In genomic region chr9:102511423-102511822, GRCm38 (mm10) we compare ENCODE assay signal across 9 mouse cellular contexts. TPM values are rescaled to one million over a fixed set of nuclear protein-coding genes. Genes with fewer than 3 reads are reported as not detected.
DNase-seq lines count a peak whose midpoint lies in the region; ATAC-seq and TF ChIP-seq lines count a peak whose summit lies in the region.
"Had no signal": no experiment of that assay in that cellular context is flagged by ENCODE, and none has a peak within 500 bp of the region (broad histone marks: within the 10 kb centered on the region; RNA-seq: fewer than 3 reads in every experiment).

No protein-coding gene starts in this region.

- 0 out of 2 replicates have a peak, but pooled peaks have one; percentile 27 for ATAC-seq in hindbrain, embryonic 15.5 days (ENCODE audit: low FRiP score, low read depth)
- no peak for ATAC-seq in hindbrain, embryonic 12.5 days (ENCODE audit: low FRiP score)
- peak; percentile 79 for ATAC-seq in embryonic facial prominence, embryonic 11.5 days (replicated peaks; ENCODE audit: insufficient number of reproducible peaks, low FRiP score, low TSS enrichment, low read depth)
- peak; percentile 99 for ATAC-seq in heart, postnatal 0 days (ENCODE audit: insufficient read depth, low read depth)

- no peak overlapping the region for H3K9ac ChIP-seq in hindbrain, embryonic 15.5 days
- H3K9ac ChIP-seq in hindbrain, embryonic 12.5 days = no peak overlapping the region
- no peak overlapping the region for H3K9ac ChIP-seq in embryonic facial prominence, embryonic 11.5 days (replicated peaks; ENCODE audit: low read length)
- no peak overlapping the region for H3K9ac ChIP-seq in heart, postnatal 0 days (replicated peaks; ENCODE audit: low read depth, low read length)

- H3K27ac ChIP-seq in hindbrain, embryonic 15.5 days (replicated peaks) = no peak overlapping the region
- no peak overlapping the region for H3K27ac ChIP-seq in hindbrain, embryonic 12.5 days
- H3K27ac ChIP-seq in embryonic facial prominence, embryonic 11.5 days (replicated peaks; ENCODE audit: low read depth, low read length) = no peak overlapping the region
- H3K27ac ChIP-seq in heart, postnatal 0 days (ENCODE audit: low read depth) = peak overlapping the region; percentile 67

- H3K4me1 ChIP-seq in hindbrain, embryonic 15.5 days (replicated peaks) = peaks cover 2% of the 10 kb centered on the region; the same call in 1 of the 2 replicates
- peaks cover under 1% of the 10 kb centered on the region; the same call in 1 of the 2 replicates for H3K4me1 ChIP-seq in hindbrain, embryonic 12.5 days
- no peaks in the 10 kb centered on the region for H3K4me1 ChIP-seq in embryonic facial prominence, embryonic 11.5 days (ENCODE audit: control insufficient read depth, insufficient read depth, low read length)
- peaks cover 7% of the 10 kb centered on the region for H3K4me1 ChIP-seq in heart, postnatal 0 days (ENCODE audit: control insufficient read depth, insufficient read depth)

- DNase-seq in ZHBTc4 (ENCODE audit: low read depth, low spot score) = peak; percentile 35
- DNase-seq in embryonic facial prominence, embryonic 11.5 days (ENCODE audit: low spot score) = peak; percentile 44
- peak; percentile 89 for DNase-seq in heart, postnatal 0 days (ENCODE audit: low spot score)
- no peak for DNase-seq in urinary bladder, postnatal 14 days (ENCODE audit: low spot score)
- no peak for DNase-seq in spleen, adult 12 weeks (ENCODE audit: low spot score)
- no peak for DNase-seq in right cerebral cortex, postnatal 36 days (ENCODE audit: low spot score in 2 of 2)

- H3K9me3 ChIP-seq in hindbrain, embryonic 15.5 days = no peaks in the 10 kb centered on the region
- H3K9me3 ChIP-seq in hindbrain, embryonic 12.5 days (replicated peaks) = no peaks in the 10 kb centered on the region
- H3K9me3 ChIP-seq in embryonic facial prominence, embryonic 11.5 days (replicated peaks; ENCODE audit: control insufficient read depth, low read length) = no peaks in the 10 kb centered on the region
- no peaks in the 10 kb centered on the region for H3K9me3 ChIP-seq in heart, postnatal 0 days (replicated peaks; ENCODE audit: control insufficient read depth, low read length)

- peaks cover 11% of the 10 kb centered on the region; the same call in 1 of the 2 replicates for H3K27me3 ChIP-seq in hindbrain, embryonic 15.5 days
- H3K27me3 ChIP-seq in hindbrain, embryonic 12.5 days = peaks cover 21% of the 10 kb centered on the region
- H3K27me3 ChIP-seq in embryonic facial prominence, embryonic 11.5 days (ENCODE audit: control insufficient read depth, insufficient read depth, low read length) = peaks cover 10% of the 10 kb centered on the region
- H3K27me3 ChIP-seq in heart, postnatal 0 days (ENCODE audit: control insufficient read depth, insufficient read depth, low read length) = peaks cover 6% of the 10 kb centered on the region

- no peak for TF ChIP-seq CTCF in heart, postnatal 0 days (IDR thresholded peaks at IDR 0.05; ENCODE audit: low read depth)

- no peak overlapping the region for H3K4me3 ChIP-seq in hindbrain, embryonic 15.5 days
- no peak overlapping the region for H3K4me3 ChIP-seq in hindbrain, embryonic 12.5 days
- no peak overlapping the region for H3K4me3 ChIP-seq in embryonic facial prominence, embryonic 11.5 days (ENCODE audit: low read depth, low read length)
- no peak overlapping the region for H3K4me3 ChIP-seq in heart, postnatal 0 days (ENCODE audit: low read depth, low read length)
- H3K4me3 ChIP-seq: erythroblast, embryonic 14.5 days had no signal

- no peak for TF ChIP-seq EP300 in heart, postnatal 0 days (IDR thresholded peaks at IDR 0.05; ENCODE audit: low read depth)

- 48% methylated on average over 8 of the region's 8 CpGs for WGBS in hindbrain, embryonic 15.5 days
- WGBS in hindbrain, embryonic 12.5 days = 55% methylated on average over 8 of the region's 8 CpGs
- WGBS in embryonic facial prominence, embryonic 11.5 days = 40% methylated on average over 8 of the region's 8 CpGs
- WGBS in heart, postnatal 0 days = 20% methylated on average over 8 of the region's 8 CpGs

- no peaks in the 10 kb centered on the region for H3K36me3 ChIP-seq in hindbrain, embryonic 15.5 days
- no peaks in the 10 kb centered on the region for H3K36me3 ChIP-seq in hindbrain, embryonic 12.5 days
- H3K36me3 ChIP-seq in embryonic facial prominence, embryonic 11.5 days (replicated peaks; ENCODE audit: control insufficient read depth, insufficient read depth, low read depth, low read length) = no peaks in the 10 kb centered on the region
- H3K36me3 ChIP-seq in heart, postnatal 0 days (replicated peaks; ENCODE audit: control insufficient read depth, insufficient read depth, low read length) = no peaks in the 10 kb centered on the region; the same call in 1 of the 2 replicates

- no peak overlapping the region for H3K4me2 ChIP-seq in hindbrain, embryonic 15.5 days
- H3K4me2 ChIP-seq in hindbrain, embryonic 12.5 days (replicated peaks) = no peak overlapping the region
- H3K4me2 ChIP-seq in embryonic facial prominence, embryonic 11.5 days (ENCODE audit: low read depth, low read length) = no peak overlapping the region
- peak overlapping the region; percentile 43 for H3K4me2 ChIP-seq in heart, postnatal 0 days (ENCODE audit: low read depth, low read length)

RNA-seq across cellular contexts. Expression of gene Ky, which starts 5.9 kb away (rescaled TPM):
- 1.2 and 1.5 TPM in 2 replicates for polyA plus RNA-seq in hindbrain, embryonic 15.5 days (2015; fragmentation: Nextera tagmentation; extraction: Ambion mirVana)
- polyA plus RNA-seq in hindbrain, embryonic 12.5 days (2016; fragmentation: Nextera tagmentation; extraction: Ambion mirVana) = 0.25 and 0.35 TPM in 2 replicates
- polyA plus RNA-seq in embryonic facial prominence, embryonic 11.5 days (2014; fragmentation: Nextera tagmentation; extraction: Ambion mirVana) = 0.10 and 0.17 TPM in 2 replicates
- 1.9 and 22.1 TPM in 2 replicates for total RNA-seq in heart, postnatal 0 days (2014; rRNA removed; ENCODE audit: low replicate concordance)
- 1.8 and 2.1 TPM in 2 replicates for polyA plus RNA-seq in heart, postnatal 0 days (2015; fragmentation: Nextera tagmentation; extraction: Ambion mirVana)
- polyA plus RNA-seq: erythroblast, embryonic 14.5 days had no signal

Comparison
In these comparisons a context has a peak if more than half of its experiments do, and no peak if none do; other contexts are left out.
1. DNase-seq: peak in ZHBTc4 (single experiment), embryonic facial prominence, embryonic 11.5 days (single experiment) and heart, postnatal 0 days (single experiment); none in urinary bladder, postnatal 14 days (single experiment), spleen, adult 12 weeks (single experiment) and right cerebral cortex, postnatal 36 days (0 of 2).